Mouse (Mus musculus): ENCODE measurements around the gene Ube2l6. TPM values are rescaled to one million over a fixed set of nuclear protein-coding genes. Genes with fewer than 3 reads are reported as not detected.

Gene Ube2l6
- total RNA-seq (2021), result 10 to 100 TPM; 30.6 to 70.6 TPM

GRCm38 (mm10) chr2:84798493-84798921, at the start of gene Ube2l6:
Ube2l6 (plus strand) TSS chr2:84798828.
- intact Hi-C loops (cut with DNase I), result loop anchor here (5.0 to 10.0 kb wide), 3 partner anchors 36 to 344 kb away; partner anchors contain the start of gene Gm19426
- peak; percentile 56 for DNase-seq (ENCODE audit: low spot score)

GRCm38 (mm10) chr2:84750115-84750514, 48.5 kb upstream of the Ube2l6 start:
- no peak for DNase-seq (ENCODE audit: low spot score)
- intact Hi-C loops (cut with DNase I), result no loop called here

- no peak for DNase-seq (ENCODE audit: low spot score)
- intact Hi-C loops (cut with DNase I), result loop anchor here (2.0 kb wide), 1 partner anchor 15 kb away; no protein-coding TSS in a partner anchor
Observed at GRCm38 (mm10) chr2:84756245-84756644, 42.4 kb upstream of the Ube2l6 start.

GRCm38 (mm10) chr2:84757026-84757682, 41.5 kb upstream of the Ube2l6 start:
- no peak for DNase-seq (ENCODE audit: low spot score)
- intact Hi-C loops (cut with DNase I), result loop anchor here (2.0 kb wide), 1 partner anchor 16 kb away; no protein-coding TSS in a partner anchor

- DNase-seq (ENCODE audit: low spot score), result no peak
- intact Hi-C loops (cut with DNase I), result no loop called here
Observed at GRCm38 (mm10) chr2:84758542-84759127, 40.0 kb upstream of the Ube2l6 start.

GRCm38 (mm10) chr2:84760777-84761176, 37.9 kb upstream of the Ube2l6 start:
- intact Hi-C loops (cut with DNase I), result loop anchor here (5.0 kb wide), 1 partner anchor 37 kb away; the partner anchor contains the start of gene Ube2l6
- no peak for DNase-seq (ENCODE audit: low spot score)

GRCm38 (mm10) chr2:84761309-84761708, 37.3 kb upstream of the Ube2l6 start:
- intact Hi-C loops (cut with DNase I), result loop anchor here (5.0 kb wide), 1 partner anchor 36 kb away; the partner anchor contains the start of gene Ube2l6
- no peak for DNase-seq (ENCODE audit: low spot score)

- intact Hi-C loops (cut with DNase I), result loop anchor here (5.0 kb wide), 1 partner anchor 35 kb away; the partner anchor contains the start of gene Ube2l6
- DNase-seq (ENCODE audit: low spot score), result no peak
Observed at GRCm38 (mm10) chr2:84761840-84762239, 36.8 kb upstream of the Ube2l6 start.

- no peak for DNase-seq (ENCODE audit: low spot score)
- intact Hi-C loops (cut with DNase I), result loop anchor here (5.0 kb wide), 1 partner anchor 35 kb away; the partner anchor contains the start of gene Ube2l6
Observed at GRCm38 (mm10) chr2:84762295-84762694, 36.3 kb upstream of the Ube2l6 start.

- intact Hi-C loops (cut with DNase I), result loop anchor here (5.0 kb wide), 1 partner anchor 34 kb away; the partner anchor contains the start of gene Ube2l6
- no peak for DNase-seq (ENCODE audit: low spot score)
Observed at GRCm38 (mm10) chr2:84762818-84763217, 35.8 kb upstream of the Ube2l6 start.

GRCm38 (mm10) chr2:84770501-84770900, 28.1 kb upstream of the Ube2l6 start:
- intact Hi-C loops (cut with DNase I), result no loop called here

GRCm38 (mm10) chr2:84772454-84772853, 26.2 kb upstream of the Ube2l6 start:
- no peak for DNase-seq (ENCODE audit: low spot score)
- intact Hi-C loops (cut with DNase I), result no loop called here

More at GRCm38 (mm10) chr2:84770501-84770900, 28.1 kb upstream of the Ube2l6 start:
- peak; percentile 49 for DNase-seq (ENCODE audit: low spot score)

GRCm38 (mm10) chr2:84773195-84773594, 25.4 kb upstream of the Ube2l6 start:
- intact Hi-C loops (cut with DNase I), result no loop called here
- DNase-seq (ENCODE audit: low spot score), result no peak

- intact Hi-C loops (cut with DNase I), result no loop called here
- DNase-seq (ENCODE audit: low spot score), result peak; percentile 85
Observed at GRCm38 (mm10) chr2:84774751-84775150, 23.9 kb upstream of the Ube2l6 start.

GRCm38 (mm10) chr2:84775241-84775640, 23.4 kb upstream of the Ube2l6 start, which contains the start of gene Serping1:
Serping1 (minus strand) TSS chr2:84775444.
- DNase-seq (ENCODE audit: low spot score), result no peak
- intact Hi-C loops (cut with DNase I), result no loop called here

- DNase-seq (ENCODE audit: low spot score), result no peak
- intact Hi-C loops (cut with DNase I), result no loop called here
Observed at GRCm38 (mm10) chr2:84775665-84776064, 23.0 kb upstream of the Ube2l6 start.

- intact Hi-C loops (cut with DNase I), result no loop called here
- DNase-seq (ENCODE audit: low spot score), result no peak
Observed at GRCm38 (mm10) chr2:84777706-84778105, 20.9 kb upstream of the Ube2l6 start.

GRCm38 (mm10) chr2:84779210-84779609, 19.4 kb upstream of the Ube2l6 start:
- DNase-seq (ENCODE audit: low spot score), result no peak

GRCm38 (mm10) chr2:84783315-84783714, 15.3 kb upstream of the Ube2l6 start:
- DNase-seq (ENCODE audit: low spot score), result no peak
- intact Hi-C loops (cut with DNase I), result no loop called here

More at GRCm38 (mm10) chr2:84779210-84779609, 19.4 kb upstream of the Ube2l6 start:
- intact Hi-C loops (cut with DNase I), result no loop called here

GRCm38 (mm10) chr2:84783840-84784566, 14.6 kb upstream of the Ube2l6 start:
- DNase-seq (ENCODE audit: low spot score), result no peak
- intact Hi-C loops (cut with DNase I), result no loop called here
